Mouse (Mus musculus): ENCODE measurements around the gene Prps1. TPM values are rescaled to one million over a fixed set of nuclear protein-coding genes. Genes with fewer than 3 reads are reported as not detected.
"Not testable (repeated sequence)": the region's sequence is repeated elsewhere in the genome, so short reads cannot be mapped to it uniquely, and the experiment has no call there.

Gene Prps1
- polyA plus RNA-seq, 1 experiment from 2014 or later, result 68.8 TPM

DNA sequence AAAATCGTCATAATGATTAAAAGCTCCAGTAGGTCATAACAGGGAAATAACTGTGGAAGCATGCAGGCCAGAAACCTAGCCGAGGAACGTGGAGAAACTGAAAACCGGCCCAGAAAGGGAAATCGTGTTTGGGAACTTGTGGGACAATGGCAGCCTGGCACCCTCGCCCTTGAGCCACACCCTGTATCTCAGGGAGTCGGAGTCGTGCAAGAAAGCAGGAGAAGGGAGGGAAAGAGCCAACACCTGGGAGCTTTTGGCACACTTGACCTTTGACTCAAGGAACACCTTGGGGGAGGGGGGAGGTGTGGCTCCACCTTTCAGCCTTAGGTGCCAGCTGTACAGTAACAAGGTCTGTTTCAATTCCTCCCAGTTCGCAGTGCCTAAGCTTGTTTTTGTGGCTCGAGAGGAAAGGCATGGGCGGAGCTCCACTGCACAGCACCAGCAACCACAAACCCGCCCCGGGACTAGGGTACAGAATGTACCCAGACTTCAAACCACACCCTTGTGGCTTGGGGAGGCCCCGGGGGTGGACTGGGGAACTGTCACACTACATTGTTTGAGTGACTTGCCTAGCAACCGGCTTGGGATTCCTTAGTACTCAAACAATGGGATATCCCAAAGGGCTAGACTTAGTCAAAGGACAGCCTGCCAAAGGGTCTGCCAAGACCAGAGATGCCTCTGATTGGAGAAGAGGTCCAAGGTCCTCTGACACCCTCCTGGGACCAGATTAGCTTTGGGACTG is 49.3 kb downstream of the Prps1 start:
- Histone ChIP-seq H3K27me3 (0 out of 2 replicates have a peak, but pooled peaks cover 6% of the 10 kb centered on the region), H3K4me1 (no peaks in the 10 kb centered on the region), H3K4me3 (no peak overlapping the region), H3K27ac (replicated peaks) (no peak overlapping the region), H3K36me3 (no peaks in the 10 kb centered on the region), H3K9ac (replicated peaks) (no peak overlapping the region), H3K4me2 (replicated peaks) (no peak overlapping the region), H3K9me3 (no peaks in the 10 kb centered on the region)
- 58% methylated on average over 15 of the region's 15 CpGs for WGBS
- ATAC-seq (replicated peaks), result no peak

DNA sequence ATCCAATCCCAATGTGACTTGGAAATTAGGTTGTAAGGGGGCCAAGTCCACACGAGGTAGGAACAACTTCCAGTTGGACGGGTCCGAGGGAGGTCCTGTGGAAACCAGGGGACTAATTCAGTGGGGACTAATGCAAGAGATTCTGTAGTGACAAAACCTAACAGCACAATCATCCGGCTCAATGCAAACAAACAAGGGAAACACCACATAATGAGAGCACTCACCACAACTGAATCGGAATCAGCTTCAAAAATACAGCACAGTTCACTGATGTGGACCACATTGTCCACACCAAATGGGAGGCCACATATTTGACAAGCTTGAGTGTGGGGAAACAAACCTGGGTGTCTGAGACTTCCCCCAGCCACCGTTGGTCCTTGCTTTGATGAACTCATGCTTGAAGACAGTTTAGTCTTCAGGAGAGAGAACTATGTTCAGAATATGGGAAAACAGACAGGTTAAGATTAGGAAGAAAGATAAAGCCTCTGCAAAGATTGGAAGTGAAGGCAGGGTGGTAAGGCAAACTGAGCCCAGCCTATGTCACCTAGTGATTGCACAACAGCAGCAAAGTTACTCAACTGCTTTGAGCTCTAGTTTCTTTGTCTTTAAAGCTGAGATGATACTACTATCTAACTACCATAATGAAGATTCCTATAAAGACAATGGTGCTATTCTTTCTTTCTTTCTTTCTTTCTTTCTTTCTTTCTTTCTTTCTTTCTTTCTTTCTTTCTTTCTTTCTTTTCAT is 50.2 kb downstream of the Prps1 start:
- Histone ChIP-seq H3K36me3 (no peaks in the 10 kb centered on the region), H3K27me3 (0 out of 2 replicates have a peak, but pooled peaks cover 6% of the 10 kb centered on the region), H3K9ac (replicated peaks) (no peak overlapping the region), H3K4me1 (0 out of 2 replicates have a peak, but pooled peaks cover 2% of the 10 kb centered on the region), H3K4me2 (replicated peaks) (no peak overlapping the region), H3K4me3 (no peak overlapping the region), H3K27ac (replicated peaks) (no peak overlapping the region), H3K9me3 (no peaks in the 10 kb centered on the region)
- no peak for ATAC-seq (replicated peaks)
- 60% methylated on average over 6 of the region's 6 CpGs for WGBS

DNA sequence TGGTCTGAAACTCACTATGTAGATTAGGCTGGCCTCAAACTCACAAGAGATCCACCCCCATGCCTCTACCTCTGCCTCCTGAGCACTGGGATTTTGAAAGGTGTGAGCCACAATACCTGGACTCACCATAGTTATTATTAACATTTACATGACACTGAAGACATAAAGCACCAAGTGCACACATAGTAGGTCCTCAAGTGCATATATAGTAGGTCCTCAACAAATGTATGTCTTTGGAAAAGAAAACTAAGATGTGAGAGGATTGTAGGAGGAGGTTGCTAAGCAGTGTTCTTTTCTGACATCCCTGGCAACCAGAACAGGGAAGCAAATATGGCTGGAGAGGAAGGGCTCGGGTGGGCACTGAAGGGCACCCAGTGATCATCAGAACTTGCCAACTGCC is 51.0 kb downstream of the Prps1 start:
- H3K27me3 ChIP-seq, result 0 out of 2 replicates have a peak, but pooled peaks cover 6% of the 10 kb centered on the region
- H3K9me3 ChIP-seq, result no peaks in the 10 kb centered on the region
- ATAC-seq (replicated peaks), result no peak
- no peak overlapping the region for H3K4me3 ChIP-seq
- H3K36me3 ChIP-seq, result no peaks in the 10 kb centered on the region
- H3K9ac ChIP-seq (replicated peaks), result no peak overlapping the region
- WGBS, result 63% methylated on average over 1 of the region's 1 CpGs
- H3K4me2 ChIP-seq (replicated peaks), result no peak overlapping the region
- no peak overlapping the region for H3K27ac ChIP-seq (replicated peaks)
- H3K4me1 ChIP-seq, result 0 out of 2 replicates have a peak, but pooled peaks cover 2% of the 10 kb centered on the region

DNA sequence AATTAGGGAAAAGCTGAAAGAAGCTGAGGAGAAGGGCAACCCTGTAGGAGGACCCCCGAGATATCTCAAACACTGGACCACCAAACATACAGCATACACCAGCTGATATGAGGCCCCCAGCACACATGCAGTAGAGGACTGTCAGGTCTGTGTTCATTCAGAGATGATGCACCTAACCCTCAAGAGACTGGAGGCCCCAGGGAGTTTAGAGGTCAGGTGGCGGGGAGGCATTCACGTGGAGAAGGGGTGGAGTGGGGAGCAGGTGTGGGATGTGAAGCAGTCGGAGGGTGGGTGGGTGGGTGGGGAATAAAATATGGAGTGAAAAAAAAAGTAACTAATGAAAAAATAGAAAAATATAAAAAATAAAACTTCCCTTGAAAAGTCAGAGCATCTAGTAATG is 52.4 kb downstream of the Prps1 start:
- H3K4me3 ChIP-seq; ATAC-seq (replicated peaks); H3K27ac ChIP-seq (replicated peaks); H3K27me3 ChIP-seq; H3K4me2 ChIP-seq (replicated peaks); H3K9ac ChIP-seq (replicated peaks); H3K9me3 ChIP-seq; H3K4me1 ChIP-seq; H3K36me3 ChIP-seq: not testable (repeated sequence)
- WGBS, result 94% methylated on average over 4 of the region's 4 CpGs

DNA sequence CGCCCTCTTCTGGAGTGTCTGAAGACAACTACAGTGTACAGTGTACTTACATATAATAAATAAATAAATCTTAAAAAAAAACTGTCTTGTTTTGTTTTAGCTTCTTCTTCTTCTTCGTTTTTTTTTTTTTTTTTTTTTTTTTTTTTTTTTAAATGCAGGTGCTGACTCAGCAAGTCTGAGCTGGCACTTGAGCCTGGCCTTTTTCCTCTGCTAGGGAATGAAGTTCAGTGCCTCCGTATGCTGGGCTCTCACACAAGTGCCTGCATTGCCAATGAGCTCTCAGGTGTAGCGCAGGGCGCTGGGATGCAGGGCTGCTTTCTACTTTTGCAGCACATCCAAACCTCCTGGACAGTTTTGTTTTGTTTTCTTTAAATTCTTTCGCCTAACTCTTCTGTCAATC is 53.4 kb downstream of the Prps1 start:
- Histone ChIP-seq H3K9me3 (no peaks in the 10 kb centered on the region), H3K36me3 (no peaks in the 10 kb centered on the region), H3K4me1 (0 out of 2 replicates have a peak, but pooled peaks cover 2% of the 10 kb centered on the region), H3K27me3 (0 out of 2 replicates have a peak, but pooled peaks cover 6% of the 10 kb centered on the region), H3K27ac (replicated peaks) (no peak overlapping the region), H3K4me3 (no peak overlapping the region), H3K9ac (replicated peaks) (no peak overlapping the region), H3K4me2 (replicated peaks) (no peak overlapping the region)
- ATAC-seq (replicated peaks), result no peak
- 54% methylated on average over 6 of the region's 6 CpGs for WGBS

DNA sequence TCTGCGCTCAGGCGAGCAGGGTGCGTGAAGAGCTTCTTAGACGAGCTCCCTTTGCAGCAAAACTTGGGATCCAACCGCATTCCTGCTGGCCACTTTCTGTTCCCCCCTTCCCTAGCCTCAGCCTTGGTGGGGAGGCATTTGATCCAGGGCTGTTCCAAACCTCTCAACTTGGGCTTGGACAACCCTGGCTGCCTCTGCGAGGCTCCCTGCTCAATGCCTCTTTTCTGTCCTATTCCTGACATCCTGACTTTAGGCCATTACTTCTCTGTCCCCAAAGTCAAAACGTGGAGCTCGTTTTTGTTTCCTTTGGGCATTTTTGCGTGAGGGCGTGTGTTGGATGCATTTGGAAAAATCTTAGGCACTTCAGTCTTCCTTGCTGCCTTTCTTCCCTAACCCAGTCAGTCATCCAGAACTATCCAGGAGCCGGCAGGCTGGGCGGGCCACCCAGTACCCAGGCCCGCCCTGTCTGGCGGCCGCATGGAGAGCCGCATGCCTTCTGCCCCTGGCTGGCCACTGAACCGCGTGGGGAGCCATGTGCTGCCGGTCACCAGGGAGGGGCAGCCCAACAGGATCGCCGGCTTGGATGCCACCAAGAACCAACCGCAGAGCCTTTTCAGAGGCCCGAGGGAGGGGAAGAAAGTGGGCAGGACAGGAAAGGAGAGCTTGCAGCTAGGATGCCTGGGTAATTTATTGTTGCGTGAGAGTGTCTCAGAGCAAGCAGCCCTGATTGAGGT is 54.5 kb downstream of the Prps1 start:
- ATAC-seq (replicated peaks), result no peak
- H3K27me3 ChIP-seq, result 0 out of 2 replicates have a peak, but pooled peaks cover 6% of the 10 kb centered on the region
- H3K9me3 ChIP-seq, result no peaks in the 10 kb centered on the region
- peak overlapping the region; percentile 23 for H3K4me3 ChIP-seq
- H3K36me3 ChIP-seq, result no peaks in the 10 kb centered on the region
- peak overlapping the region; percentile 36 for H3K4me2 ChIP-seq (replicated peaks)
- H3K4me1 ChIP-seq, result 0 out of 2 replicates have a peak, but pooled peaks cover 2% of the 10 kb centered on the region
- H3K9ac ChIP-seq (replicated peaks), result 0 out of 2 replicates have a peak overlapping the region, but pooled peaks have one; percentile 26
- H3K27ac ChIP-seq (replicated peaks), result no peak overlapping the region
- 36% methylated on average over 24 of the region's 24 CpGs for WGBS

DNA sequence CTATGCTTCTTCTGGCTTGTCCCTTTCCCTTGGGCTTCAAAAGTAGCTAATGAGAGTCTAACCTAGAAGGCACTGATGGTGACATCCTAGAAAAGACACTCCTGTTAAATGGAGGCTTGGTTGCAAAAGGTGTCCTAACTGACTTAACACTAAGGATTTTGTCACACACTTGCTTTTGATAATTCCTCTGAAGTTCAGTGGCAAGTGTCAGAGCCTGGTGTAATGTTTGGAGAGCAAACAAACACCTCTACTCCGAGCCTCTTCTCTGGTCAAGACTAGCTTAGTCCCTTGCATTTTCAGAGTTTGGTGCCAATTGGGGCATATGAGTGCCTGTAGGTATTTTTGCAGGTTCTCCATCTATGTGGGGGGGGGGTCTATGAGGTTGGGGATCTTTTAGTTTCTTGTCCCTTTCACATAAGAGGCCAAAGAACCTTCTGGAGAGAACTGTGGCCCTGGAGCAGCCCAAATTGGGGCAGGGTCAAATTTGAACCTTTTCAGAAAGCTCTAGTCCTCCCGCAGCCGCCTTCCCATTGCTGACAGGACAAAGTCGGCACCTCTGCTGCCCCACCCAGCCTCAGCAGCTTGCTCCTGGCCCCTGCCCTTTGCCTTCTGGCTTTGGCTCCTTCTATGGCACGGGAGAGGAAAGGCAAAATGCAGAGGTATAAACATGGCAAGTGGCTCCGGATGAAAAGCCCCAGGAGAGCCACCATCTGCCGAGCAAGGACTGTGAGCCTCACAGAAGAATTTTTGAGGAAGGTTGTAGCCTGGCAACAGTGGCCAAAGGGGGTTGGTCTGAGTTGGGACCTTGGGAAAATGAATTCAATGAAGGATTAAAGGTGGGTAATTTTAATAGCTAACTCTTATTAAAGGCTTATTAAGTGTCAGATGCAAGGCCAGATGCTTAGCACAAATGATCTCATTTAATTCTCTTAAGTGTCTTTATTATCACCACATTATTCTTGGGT is 55.6 kb downstream of the Prps1 start:
- H3K27me3 ChIP-seq, result 0 out of 2 replicates have a peak, but pooled peaks cover 6% of the 10 kb centered on the region
- no peak overlapping the region for H3K9ac ChIP-seq (replicated peaks)

DNA sequence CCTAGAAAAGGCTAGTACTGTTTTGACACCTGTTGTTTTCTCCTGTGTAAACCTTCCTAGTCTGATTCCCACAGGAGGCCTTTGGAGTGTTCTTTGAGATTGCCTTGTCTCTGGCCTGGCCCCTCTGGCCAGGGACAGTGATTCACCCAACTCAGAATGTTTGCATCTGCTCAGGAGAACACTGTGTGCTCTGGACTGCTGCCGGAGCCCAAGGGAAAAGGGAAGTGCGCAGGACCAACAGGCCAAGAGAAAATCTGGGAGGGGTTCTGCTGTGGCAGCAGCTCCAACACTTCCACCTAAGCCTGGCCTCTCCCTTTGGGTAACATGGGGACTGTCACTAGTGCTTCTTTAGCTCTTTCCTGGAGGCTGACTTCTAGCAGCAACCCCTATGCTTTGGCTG is 57.0 kb downstream of the Prps1 start:
- 91% methylated on average over 2 of the region's 2 CpGs for WGBS
- no peak overlapping the region for H3K4me2 ChIP-seq (replicated peaks)
- H3K9ac ChIP-seq (replicated peaks), result no peak overlapping the region
- no peak for ATAC-seq (replicated peaks)
- no peak overlapping the region for H3K27ac ChIP-seq (replicated peaks)
- H3K4me1 ChIP-seq, result 0 out of 2 replicates have a peak, but pooled peaks cover 2% of the 10 kb centered on the region
- H3K27me3 ChIP-seq, result 0 out of 2 replicates have a peak, but pooled peaks cover 6% of the 10 kb centered on the region
- H3K36me3 ChIP-seq, result no peaks in the 10 kb centered on the region
- no peaks in the 10 kb centered on the region for H3K9me3 ChIP-seq
- H3K4me3 ChIP-seq, result no peak overlapping the region

More for the DNA sequence above, 55.6 kb downstream of the Prps1 start:
- H3K36me3 ChIP-seq, result no peaks in the 10 kb centered on the region
- H3K4me1 ChIP-seq, result 0 out of 2 replicates have a peak, but pooled peaks cover 2% of the 10 kb centered on the region
- ATAC-seq (replicated peaks), result no peak
- H3K4me2 ChIP-seq (replicated peaks), result no peak overlapping the region
- H3K4me3 ChIP-seq, result no peak overlapping the region
- WGBS, result 47% methylated on average over 7 of the region's 7 CpGs
- H3K27ac ChIP-seq (replicated peaks), result no peak overlapping the region
- no peaks in the 10 kb centered on the region for H3K9me3 ChIP-seq

DNA sequence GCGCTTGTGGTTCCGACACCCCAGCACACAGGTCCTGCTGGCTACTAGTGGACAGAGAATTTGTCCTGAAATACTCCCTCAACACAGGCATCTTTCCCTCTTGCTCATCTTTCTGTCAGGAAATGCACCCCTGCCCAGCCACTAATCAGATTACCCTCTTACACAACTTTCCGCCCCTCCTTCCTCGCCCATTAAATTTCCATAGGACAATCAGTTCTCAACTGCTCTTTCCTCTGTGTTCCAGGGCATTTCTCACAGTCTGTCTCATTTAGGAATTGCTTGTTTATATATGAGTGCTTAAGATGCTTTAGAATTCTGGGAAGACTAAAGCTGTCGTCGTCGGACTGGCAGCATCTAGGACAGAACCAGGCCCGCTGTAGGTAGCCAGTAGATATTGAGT is 61.9 kb downstream of the Prps1 start:
- Histone ChIP-seq H3K27ac (replicated peaks) (no peak overlapping the region), H3K9ac (replicated peaks) (no peak overlapping the region), H3K36me3 (no peaks in the 10 kb centered on the region), H3K4me3 (no peak overlapping the region), H3K27me3 (peaks cover 6% of the 10 kb centered on the region; the same call in 1 of the 2 replicates), H3K9me3 (no peaks in the 10 kb centered on the region), H3K4me2 (replicated peaks) (no peak overlapping the region), H3K4me1 (peaks cover 4% of the 10 kb centered on the region; the same call in 1 of the 2 replicates)
- 82% methylated on average over 8 of the region's 8 CpGs for WGBS
- ATAC-seq (replicated peaks), result no peak

DNA sequence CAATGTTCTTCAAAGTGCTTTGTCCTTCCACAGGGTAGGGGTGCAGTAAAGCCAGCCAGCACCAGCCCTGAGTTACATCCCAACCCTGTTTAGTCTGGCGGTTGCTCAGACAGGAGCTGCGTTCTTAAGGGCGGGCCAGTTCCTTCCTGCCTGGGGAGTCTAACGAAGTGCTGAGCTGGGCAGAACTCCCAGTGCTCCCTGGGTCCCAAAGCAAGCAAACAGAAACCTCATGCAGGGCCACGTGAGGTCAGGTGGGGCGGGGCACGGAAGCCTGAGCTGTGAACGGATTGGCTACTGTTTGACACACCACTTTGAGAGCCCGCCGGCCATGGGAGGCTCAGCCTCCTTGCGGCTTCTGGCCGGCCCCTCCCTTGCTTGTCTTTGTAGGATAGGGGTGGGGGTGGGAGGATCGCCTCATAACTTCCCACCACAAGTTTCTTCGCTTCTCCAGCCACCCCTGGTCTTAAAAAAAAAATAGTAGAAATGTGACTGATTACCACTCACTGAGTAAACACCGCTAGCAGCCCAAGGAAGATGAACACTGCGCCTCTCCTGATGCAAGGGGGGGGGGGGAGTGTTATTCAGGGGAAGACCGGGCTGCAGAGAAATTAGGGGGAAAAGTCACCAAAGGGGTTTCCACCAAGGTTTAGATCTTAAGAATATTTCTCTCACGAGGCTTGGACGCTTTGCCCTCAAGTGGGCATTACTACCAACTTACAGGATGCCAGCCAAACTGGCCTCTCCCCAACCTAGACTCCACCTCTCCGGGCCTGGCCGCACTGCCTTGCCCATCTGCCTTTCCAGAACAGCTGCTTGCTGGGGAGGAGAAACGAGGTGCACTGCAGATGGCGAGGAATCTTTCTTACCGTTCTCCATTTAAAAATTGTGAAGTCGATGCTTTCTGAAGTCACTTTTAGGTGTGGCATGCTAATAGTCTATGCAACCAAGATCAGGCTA is 64.0 kb downstream of the Prps1 start:
- H3K27ac ChIP-seq (replicated peaks), result no peak overlapping the region
- peaks cover 4% of the 10 kb centered on the region; the same call in 1 of the 2 replicates for H3K4me1 ChIP-seq
- peak overlapping the region; percentile 5; the same call in 1 of the 2 replicates for H3K4me3 ChIP-seq
- H3K27me3 ChIP-seq, result peaks cover 6% of the 10 kb centered on the region; the same call in 1 of the 2 replicates
- H3K4me2 ChIP-seq (replicated peaks), result peak overlapping the region; percentile 36
- WGBS, result 25% methylated on average over 25 of the region's 25 CpGs
- H3K9ac ChIP-seq (replicated peaks), result no peak overlapping the region
- H3K36me3 ChIP-seq, result no peaks in the 10 kb centered on the region
- peak; percentile 89 for ATAC-seq (replicated peaks)
- H3K9me3 ChIP-seq, result no peaks in the 10 kb centered on the region

Measured in forebrain, embryonic 15.5 days (tissue).